Mouse (Mus musculus): ENCODE data around the gene Kncn. TPM values are rescaled to one million over a fixed set of nuclear protein-coding genes. Genes with fewer than 3 reads are reported as not detected.

Kncn gene
- polyA plus RNA-seq (2014; fragmentation: Nextera tagmentation; extraction: Ambion mirVana): 0.15 and 0.24 TPM in 2 replicates

- Histone ChIP-seq H3K4me2 (ENCODE audit: low read length) (no peak within 1 kb of the TSS), H3K9ac (replicated peaks; ENCODE audit: low read length) (no peak within 1 kb of the TSS), H3K27me3 (ENCODE audit: control insufficient read depth, insufficient read depth, low read length) (no peaks in the 10 kb centered on the region), H3K9me3 (ENCODE audit: control insufficient read depth, low read length) (no peaks in the 10 kb centered on the region), H3K27ac (replicated peaks; ENCODE audit: low read depth, low read length) (no peak within 1 kb of the TSS), H3K36me3 (ENCODE audit: control insufficient read depth, insufficient read depth, low read length) (no peaks in the 10 kb centered on the region), H3K4me1 (ENCODE audit: control insufficient read depth, insufficient read depth, low read length) (peaks cover 30% of the 10 kb centered on the region), H3K4me3 (replicated peaks; ENCODE audit: low read depth, low read length) (no peak within 1 kb of the TSS)
- 61% methylated on average over 6 of the region's 6 CpGs for WGBS
- ATAC-seq (ENCODE audit: low FRiP score, low TSS enrichment): no peak
- no peak for DNase-seq
Measured at GRCm38 (mm10) chr4:115884022-115884421, at the start of gene Kncn. Gene Kncn, plus strand, starts transcription at chr4:115884400.

GRCm38 (mm10) chr4:115835576-115835975 is 48.6 kb upstream of the Kncn start:
- Histone ChIP-seq H3K4me1 (ENCODE audit: control insufficient read depth, insufficient read depth, low read length) (peaks cover 3% of the 10 kb centered on the region), H3K27ac (replicated peaks; ENCODE audit: low read depth, low read length) (no peak overlapping the region), H3K36me3 (ENCODE audit: control insufficient read depth, insufficient read depth, low read length) (no peaks in the 10 kb centered on the region), H3K9ac (replicated peaks; ENCODE audit: low read length) (no peak overlapping the region), H3K4me2 (ENCODE audit: low read length) (no peak overlapping the region), H3K27me3 (ENCODE audit: control insufficient read depth, insufficient read depth, low read length) (no peaks in the 10 kb centered on the region), H3K4me3 (replicated peaks; ENCODE audit: low read depth, low read length) (no peak overlapping the region), H3K9me3 (ENCODE audit: control insufficient read depth, low read length) (no peaks in the 10 kb centered on the region)
- no peak for DNase-seq
- WGBS: 76% methylated on average over 2 of the region's 2 CpGs
- no peak for ATAC-seq (ENCODE audit: low FRiP score, low TSS enrichment)

GRCm38 (mm10) chr4:115838196-115838595 is 46.0 kb upstream of the Kncn start:
- H3K4me2 ChIP-seq (ENCODE audit: low read length): no peak overlapping the region
- no peak for DNase-seq
- no peaks in the 10 kb centered on the region for H3K36me3 ChIP-seq (ENCODE audit: control insufficient read depth, insufficient read depth, low read length)
- H3K27ac ChIP-seq (replicated peaks; ENCODE audit: low read depth, low read length): no peak overlapping the region
- H3K9me3 ChIP-seq (ENCODE audit: control insufficient read depth, low read length): no peaks in the 10 kb centered on the region
- WGBS: 70% methylated on average over 4 of the region's 4 CpGs
- H3K4me3 ChIP-seq (replicated peaks; ENCODE audit: low read depth, low read length): no peak overlapping the region; the same call in 1 of the 2 replicates
- ATAC-seq (ENCODE audit: low FRiP score, low TSS enrichment): no peak
- H3K9ac ChIP-seq (replicated peaks; ENCODE audit: low read length): no peak overlapping the region
- no peaks in the 10 kb centered on the region for H3K27me3 ChIP-seq (ENCODE audit: control insufficient read depth, insufficient read depth, low read length)
- peaks cover 3% of the 10 kb centered on the region for H3K4me1 ChIP-seq (ENCODE audit: control insufficient read depth, insufficient read depth, low read length)

GRCm38 (mm10) chr4:115838696-115839641 is 45.2 kb upstream of the Kncn start, which contains the start of gene Mknk1:
Gene Mknk1, plus strand, starts transcription at chr4:115839198.
- ATAC-seq (ENCODE audit: low FRiP score, low TSS enrichment): peak; percentile 96
- 2% methylated on average over 51 of the region's 51 CpGs for WGBS
- Histone ChIP-seq H3K9me3 (ENCODE audit: control insufficient read depth, low read length) (no peaks in the 10 kb centered on the region), H3K27ac (replicated peaks; ENCODE audit: low read depth, low read length) (peak within 1 kb of the TSS; percentile 55; the same call in 1 of the 2 replicates), H3K4me2 (ENCODE audit: low read length) (peak within 1 kb of the TSS; percentile 73), H3K4me3 (replicated peaks; ENCODE audit: low read depth, low read length) (peak within 1 kb of the TSS; percentile 59), H3K4me1 (ENCODE audit: control insufficient read depth, insufficient read depth, low read length) (peaks cover 3% of the 10 kb centered on the region), H3K9ac (replicated peaks; ENCODE audit: low read length) (peak within 1 kb of the TSS; percentile 64), H3K27me3 (ENCODE audit: control insufficient read depth, insufficient read depth, low read length) (no peaks in the 10 kb centered on the region), H3K36me3 (ENCODE audit: control insufficient read depth, insufficient read depth, low read length) (no peaks in the 10 kb centered on the region)
- peak; percentile 96 for DNase-seq

- 60% methylated on average over 4 of the region's 4 CpGs for WGBS
- H3K9ac ChIP-seq (replicated peaks; ENCODE audit: low read length): no peak overlapping the region
- no peaks in the 10 kb centered on the region for H3K9me3 ChIP-seq (ENCODE audit: control insufficient read depth, low read length)
- H3K4me3 ChIP-seq (replicated peaks; ENCODE audit: low read depth, low read length): peak overlapping the region; percentile 59
- no peaks in the 10 kb centered on the region for H3K27me3 ChIP-seq (ENCODE audit: control insufficient read depth, insufficient read depth, low read length)
- peaks cover 3% of the 10 kb centered on the region for H3K4me1 ChIP-seq (ENCODE audit: control insufficient read depth, insufficient read depth, low read length)
- no peak overlapping the region for H3K27ac ChIP-seq (replicated peaks; ENCODE audit: low read depth, low read length)
- H3K36me3 ChIP-seq (ENCODE audit: control insufficient read depth, insufficient read depth, low read length): no peaks in the 10 kb centered on the region
- no peak for DNase-seq
- no peak for ATAC-seq (ENCODE audit: low FRiP score, low TSS enrichment)
- peak overlapping the region; percentile 73 for H3K4me2 ChIP-seq (ENCODE audit: low read length)
Measured at GRCm38 (mm10) chr4:115839956-115840355, 44.2 kb upstream of the Kncn start.

GRCm38 (mm10) chr4:115840842-115841241 is 43.4 kb upstream of the Kncn start:
- DNase-seq (no peak), ATAC-seq (ENCODE audit: low FRiP score, low TSS enrichment) (no peak)
- Histone ChIP-seq H3K9me3 (ENCODE audit: control insufficient read depth, low read length) (no peaks in the 10 kb centered on the region), H3K27me3 (ENCODE audit: control insufficient read depth, insufficient read depth, low read length) (no peaks in the 10 kb centered on the region), H3K4me2 (ENCODE audit: low read length) (no peak overlapping the region), H3K36me3 (ENCODE audit: control insufficient read depth, insufficient read depth, low read length) (no peaks in the 10 kb centered on the region), H3K4me1 (ENCODE audit: control insufficient read depth, insufficient read depth, low read length) (peaks cover 3% of the 10 kb centered on the region), H3K27ac (replicated peaks; ENCODE audit: low read depth, low read length) (no peak overlapping the region), H3K9ac (replicated peaks; ENCODE audit: low read length) (no peak overlapping the region), H3K4me3 (replicated peaks; ENCODE audit: low read depth, low read length) (no peak overlapping the region)
- 94% methylated on average over 4 of the region's 4 CpGs for WGBS

- Histone ChIP-seq H3K4me2 (ENCODE audit: low read length) (no peak overlapping the region), H3K36me3 (ENCODE audit: control insufficient read depth, insufficient read depth, low read length) (peaks cover 16% of the 10 kb centered on the region), H3K4me1 (ENCODE audit: control insufficient read depth, insufficient read depth, low read length) (no peaks in the 10 kb centered on the region), H3K9ac (replicated peaks; ENCODE audit: low read length) (no peak overlapping the region), H3K9me3 (ENCODE audit: control insufficient read depth, low read length) (no peaks in the 10 kb centered on the region), H3K4me3 (replicated peaks; ENCODE audit: low read depth, low read length) (no peak overlapping the region), H3K27me3 (ENCODE audit: control insufficient read depth, insufficient read depth, low read length) (no peaks in the 10 kb centered on the region), H3K27ac (replicated peaks; ENCODE audit: low read depth, low read length) (no peak overlapping the region)
- DNase-seq: no peak
- WGBS: 62% methylated on average over 2 of the region's 2 CpGs
- ATAC-seq (ENCODE audit: low FRiP score, low TSS enrichment): no peak
Measured at GRCm38 (mm10) chr4:115846656-115847055, 37.5 kb upstream of the Kncn start.

GRCm38 (mm10) chr4:115847377-115847776 is 36.8 kb upstream of the Kncn start:
- DNase-seq (no peak), ATAC-seq (ENCODE audit: low FRiP score, low TSS enrichment) (no peak)
- H3K4me2 ChIP-seq (ENCODE audit: low read length): no peak overlapping the region
- no peak overlapping the region for H3K4me3 ChIP-seq (replicated peaks; ENCODE audit: low read depth, low read length)
- no peak overlapping the region for H3K27ac ChIP-seq (replicated peaks; ENCODE audit: low read depth, low read length)
- H3K9ac ChIP-seq (replicated peaks; ENCODE audit: low read length): no peak overlapping the region
- peaks cover 18% of the 10 kb centered on the region for H3K36me3 ChIP-seq (ENCODE audit: control insufficient read depth, insufficient read depth, low read length)
- no peaks in the 10 kb centered on the region for H3K9me3 ChIP-seq (ENCODE audit: control insufficient read depth, low read length)
- WGBS: 56% methylated on average over 5 of the region's 5 CpGs
- no peaks in the 10 kb centered on the region for H3K4me1 ChIP-seq (ENCODE audit: control insufficient read depth, insufficient read depth, low read length)
- H3K27me3 ChIP-seq (ENCODE audit: control insufficient read depth, insufficient read depth, low read length): no peaks in the 10 kb centered on the region

GRCm38 (mm10) chr4:115848083-115848482 is 36.1 kb upstream of the Kncn start:
- Histone ChIP-seq H3K4me2 (ENCODE audit: low read length) (no peak overlapping the region), H3K4me3 (replicated peaks; ENCODE audit: low read depth, low read length) (no peak overlapping the region), H3K9me3 (ENCODE audit: control insufficient read depth, low read length) (no peaks in the 10 kb centered on the region), H3K27me3 (ENCODE audit: control insufficient read depth, insufficient read depth, low read length) (no peaks in the 10 kb centered on the region), H3K36me3 (ENCODE audit: control insufficient read depth, insufficient read depth, low read length) (peaks cover 18% of the 10 kb centered on the region), H3K4me1 (ENCODE audit: control insufficient read depth, insufficient read depth, low read length) (no peaks in the 10 kb centered on the region), H3K9ac (replicated peaks; ENCODE audit: low read length) (no peak overlapping the region), H3K27ac (replicated peaks; ENCODE audit: low read depth, low read length) (no peak overlapping the region)
- 100% methylated on average over 1 of the region's 1 CpGs for WGBS
- ATAC-seq (ENCODE audit: low FRiP score, low TSS enrichment) (no peak), DNase-seq (no peak)
